Mouse (Mus musculus) layer of hippocampus, adult 11-12 months (tissue): ENCODE data around the gene Chchd10.

ENCODE experiments used
- DNase-seq: peaks from one replicate; pipeline ENCODE4 v3.0.0; 2022; ENCODE audit warnings: low spot score

Gene Chchd10

GRCm38 (mm10) chr10:75951424-75952050 lies 18.6 kb downstream of the Chchd10 start:
- peak; percentile 70 for DNase-seq

GRCm38 (mm10) chr10:75954381-75954811 lies 21.5 kb downstream of the Chchd10 start, which contains the start of gene Gm5134:
Gm5134 (plus strand) TSS chr10:75954514.
- DNase-seq: no peak

- DNase-seq: no peak
Observed at GRCm38 (mm10) chr10:75973846-75974245, 40.9 kb downstream of the Chchd10 start.

GRCm38 (mm10) chr10:75975216-75975615 lies 42.3 kb downstream of the Chchd10 start:
- DNase-seq: no peak

- DNase-seq: no peak
Observed at GRCm38 (mm10) chr10:75978119-75978834, 45.3 kb downstream of the Chchd10 start.

- no peak for DNase-seq
Observed at GRCm38 (mm10) chr10:75978835-75979157, 45.9 kb downstream of the Chchd10 start.

- no peak for DNase-seq
Observed at GRCm38 (mm10) chr10:75979432-75979831, 46.5 kb downstream of the Chchd10 start.
